Mouse (Mus musculus): Measurements from ENCODE around the gene Fgf8. TPM values are rescaled to one million over a fixed set of nuclear protein-coding genes. Genes with fewer than 3 reads are reported as not detected.

The Fgf8 gene
- polyA plus RNA-seq, 1 experiment = 1.5 TPM

DNA sequence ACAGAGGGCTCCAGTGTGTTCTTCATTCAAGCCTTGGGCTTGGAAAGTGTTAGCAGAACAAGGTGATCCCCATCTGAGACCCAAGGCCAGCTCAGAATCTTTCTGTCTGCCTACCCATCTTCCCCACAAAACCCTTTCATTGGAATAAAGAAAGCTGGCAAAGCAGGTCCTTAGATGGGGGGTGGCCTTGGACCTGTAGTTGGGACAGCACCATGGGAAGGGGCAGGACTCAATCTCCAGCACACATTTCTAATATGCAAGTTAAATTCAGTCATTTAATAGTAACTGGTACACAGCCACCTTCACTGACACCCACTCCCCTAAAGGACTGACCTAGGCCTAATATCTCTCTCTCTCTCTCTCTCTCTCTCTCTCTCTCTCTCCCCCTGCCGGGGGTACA lies 6.5 kb downstream of the Fgf8 start:
- TF ChIP-seq POLR2A (IDR thresholded peaks at IDR 0.05; ENCODE audit: control insufficient read depth, low read depth, low read length) (no peak), CTCF (IDR thresholded peaks at IDR 0.05; ENCODE audit: control insufficient read depth, insufficient read depth, insufficient replicate concordance, low read depth, low read length) (no peak)
- peak overlapping the region; percentile 10; the same call in 1 of the 2 replicates for H3K4me3 ChIP-seq (ENCODE audit: control insufficient read depth, low read depth, low read length)
- no peak overlapping the region for H3K27ac ChIP-seq (ENCODE audit: control insufficient read depth, insufficient read depth, low read depth, low read length)
- peaks cover 20% of the 10 kb centered on the region for H3K4me1 ChIP-seq (ENCODE audit: control insufficient read depth, insufficient read depth, low read length)
- H3K36me3 ChIP-seq (ENCODE audit: control insufficient read depth, insufficient read depth, low read length) = no peaks in the 10 kb centered on the region
- no peaks in the 10 kb centered on the region for H3K27me3 ChIP-seq (ENCODE audit: control insufficient read depth, insufficient read depth, low read length)

DNA sequence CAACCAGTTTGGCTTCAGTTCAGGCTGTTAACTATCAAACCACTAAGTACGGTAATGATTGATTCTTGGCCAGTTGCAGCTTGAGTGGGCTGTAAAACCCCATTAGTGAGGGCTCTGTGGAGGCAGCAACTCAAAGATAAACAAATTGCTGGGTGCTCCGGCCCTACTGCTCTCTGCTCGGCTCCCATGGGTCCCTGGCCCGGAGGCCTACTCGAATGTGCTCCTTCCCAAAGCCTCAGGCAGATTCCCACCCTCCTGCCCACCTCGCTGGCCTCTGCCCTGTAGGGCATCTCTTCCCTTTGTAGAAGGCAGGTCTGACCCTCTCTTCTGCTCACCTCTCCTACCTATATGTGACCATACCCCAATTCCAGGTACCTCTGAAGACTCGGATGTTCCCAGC lies 8.0 kb downstream of the Fgf8 start:
- no peak overlapping the region for H3K27ac ChIP-seq (ENCODE audit: control insufficient read depth, insufficient read depth, low read depth, low read length)
- H3K4me1 ChIP-seq (ENCODE audit: control insufficient read depth, insufficient read depth, low read length) = peaks cover 20% of the 10 kb centered on the region
- H3K36me3 ChIP-seq (ENCODE audit: control insufficient read depth, insufficient read depth, low read length) = no peaks in the 10 kb centered on the region
- TF ChIP-seq POLR2A (IDR thresholded peaks at IDR 0.05; ENCODE audit: control insufficient read depth, low read depth, low read length) (no peak), CTCF (IDR thresholded peaks at IDR 0.05; ENCODE audit: control insufficient read depth, insufficient read depth, insufficient replicate concordance, low read depth, low read length) (no peak)
- H3K4me3 ChIP-seq (ENCODE audit: control insufficient read depth, low read depth, low read length) = no peak overlapping the region
- H3K27me3 ChIP-seq (ENCODE audit: control insufficient read depth, insufficient read depth, low read length) = no peaks in the 10 kb centered on the region

DNA sequence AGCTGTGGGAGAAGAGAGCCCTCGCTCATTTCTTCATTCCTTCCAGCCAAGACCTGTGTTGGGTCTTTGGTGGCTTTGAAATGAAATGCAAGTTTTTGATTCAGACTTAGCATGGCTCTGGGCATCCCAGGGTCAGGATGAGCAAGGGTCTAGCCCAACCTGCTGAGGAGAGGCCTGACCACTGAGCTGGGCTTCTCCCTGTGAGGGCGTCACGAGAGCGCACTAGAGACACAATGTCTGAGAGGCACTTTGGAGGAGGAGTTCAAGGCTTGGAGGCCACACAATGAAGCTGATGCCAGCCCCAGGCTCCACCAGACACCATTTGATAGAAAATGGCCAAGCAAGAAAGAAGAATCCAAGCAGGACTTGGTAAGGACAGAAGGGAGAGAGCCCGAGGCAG lies 8.5 kb downstream of the Fgf8 start:
- no peaks in the 10 kb centered on the region for H3K36me3 ChIP-seq (ENCODE audit: control insufficient read depth, insufficient read depth, low read length)
- H3K4me3 ChIP-seq (ENCODE audit: control insufficient read depth, low read depth, low read length) = no peak overlapping the region
- peaks cover 20% of the 10 kb centered on the region for H3K4me1 ChIP-seq (ENCODE audit: control insufficient read depth, insufficient read depth, low read length)
- TF ChIP-seq POLR2A (IDR thresholded peaks at IDR 0.05; ENCODE audit: control insufficient read depth, low read depth, low read length) (no peak), CTCF (IDR thresholded peaks at IDR 0.05; ENCODE audit: control insufficient read depth, insufficient read depth, insufficient replicate concordance, low read depth, low read length) (no peak)
- no peaks in the 10 kb centered on the region for H3K27me3 ChIP-seq (ENCODE audit: control insufficient read depth, insufficient read depth, low read length)
- no peak overlapping the region for H3K27ac ChIP-seq (ENCODE audit: control insufficient read depth, insufficient read depth, low read depth, low read length)

DNA sequence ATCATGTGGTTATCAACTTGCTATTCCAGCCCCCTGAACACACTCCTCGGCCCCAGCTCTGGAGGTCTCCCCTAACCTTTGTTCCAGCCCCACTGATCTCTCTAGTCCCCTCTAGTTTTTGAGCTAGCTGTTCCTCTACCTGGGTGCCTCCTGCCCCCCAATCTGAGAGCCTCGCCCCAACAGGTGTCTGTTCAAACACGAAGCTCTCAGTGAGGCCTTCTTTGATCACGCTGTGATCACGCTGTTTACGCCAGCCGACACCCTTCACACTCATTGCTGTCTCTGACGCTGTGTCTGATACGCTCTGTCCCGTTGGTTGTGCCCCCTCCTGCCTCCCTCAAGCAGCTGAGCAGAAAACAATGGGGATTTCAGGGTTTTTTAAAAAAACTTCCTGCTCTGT lies 9.2 kb downstream of the Fgf8 start:
- no peaks in the 10 kb centered on the region for H3K27me3 ChIP-seq (ENCODE audit: control insufficient read depth, insufficient read depth, low read length)
- no peak overlapping the region for H3K4me3 ChIP-seq (ENCODE audit: control insufficient read depth, low read depth, low read length)
- H3K4me1 ChIP-seq (ENCODE audit: control insufficient read depth, insufficient read depth, low read length) = peaks cover 23% of the 10 kb centered on the region
- no peaks in the 10 kb centered on the region for H3K36me3 ChIP-seq (ENCODE audit: control insufficient read depth, insufficient read depth, low read length)
- H3K27ac ChIP-seq (ENCODE audit: control insufficient read depth, insufficient read depth, low read depth, low read length) = no peak overlapping the region
- TF ChIP-seq CTCF (IDR thresholded peaks at IDR 0.05; ENCODE audit: control insufficient read depth, insufficient read depth, insufficient replicate concordance, low read depth, low read length) = no peak
- TF ChIP-seq POLR2A (IDR thresholded peaks at IDR 0.05; ENCODE audit: control insufficient read depth, low read depth, low read length) = no peak

DNA sequence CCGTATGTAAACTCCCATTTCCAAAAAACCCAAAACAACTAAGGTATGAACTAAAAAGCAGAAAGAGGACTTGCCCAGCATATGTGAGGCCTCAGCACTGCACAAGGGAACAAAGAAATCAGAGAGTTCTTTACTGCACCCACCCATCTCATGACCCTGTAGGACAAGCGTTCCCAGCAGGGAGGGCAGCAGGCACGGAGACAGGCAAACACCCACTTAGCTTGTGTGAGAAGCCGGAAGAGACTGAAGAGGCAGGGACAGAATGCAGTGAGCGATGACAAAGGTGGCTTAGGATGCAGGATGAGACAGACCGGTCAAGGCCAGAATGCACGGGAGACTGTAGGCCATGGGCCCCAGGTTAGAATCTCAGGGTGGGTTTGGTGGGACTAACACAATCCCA lies 11.1 kb downstream of the Fgf8 start:
- Histone ChIP-seq H3K27ac (ENCODE audit: control insufficient read depth, insufficient read depth, low read depth, low read length) (no peak overlapping the region), H3K36me3 (ENCODE audit: control insufficient read depth, insufficient read depth, low read length) (no peaks in the 10 kb centered on the region), H3K4me3 (ENCODE audit: control insufficient read depth, low read depth, low read length) (peak overlapping the region; percentile 41), H3K4me1 (ENCODE audit: control insufficient read depth, insufficient read depth, low read length) (peaks cover 22% of the 10 kb centered on the region), H3K27me3 (ENCODE audit: control insufficient read depth, insufficient read depth, low read length) (no peaks in the 10 kb centered on the region)
- TF ChIP-seq CTCF (IDR thresholded peaks at IDR 0.05; ENCODE audit: control insufficient read depth, insufficient read depth, insufficient replicate concordance, low read depth, low read length) (no peak), POLR2A (IDR thresholded peaks at IDR 0.05; ENCODE audit: control insufficient read depth, low read depth, low read length) (no peak)

DNA sequence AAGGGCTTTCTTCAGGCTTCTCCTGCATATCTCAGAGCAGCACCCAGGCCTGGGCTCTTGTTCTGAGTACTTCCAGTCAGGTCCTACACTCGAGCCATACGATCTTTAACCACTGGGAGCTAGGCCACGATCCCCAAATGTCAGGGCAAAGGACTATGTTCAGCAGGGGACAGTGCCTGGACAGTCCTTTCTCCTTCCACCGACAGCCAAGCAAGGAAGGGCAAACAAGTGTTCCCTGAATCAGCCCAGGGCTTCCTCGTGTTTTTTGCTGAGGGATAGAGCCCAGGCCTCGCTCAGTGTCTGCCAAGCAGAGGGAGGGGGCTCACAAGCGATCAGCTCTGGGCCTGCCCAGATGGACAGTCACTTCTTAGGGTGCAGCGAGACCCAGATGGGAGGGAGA lies 12.7 kb downstream of the Fgf8 start:
- TF ChIP-seq POLR2A (IDR thresholded peaks at IDR 0.05; ENCODE audit: control insufficient read depth, low read depth, low read length) = no peak
- no peak for TF ChIP-seq CTCF (IDR thresholded peaks at IDR 0.05; ENCODE audit: control insufficient read depth, insufficient read depth, insufficient replicate concordance, low read depth, low read length)
- Histone ChIP-seq H3K4me3 (ENCODE audit: control insufficient read depth, low read depth, low read length) (peak overlapping the region; percentile 52), H3K36me3 (ENCODE audit: control insufficient read depth, insufficient read depth, low read length) (no peaks in the 10 kb centered on the region), H3K27me3 (ENCODE audit: control insufficient read depth, insufficient read depth, low read length) (no peaks in the 10 kb centered on the region), H3K4me1 (ENCODE audit: control insufficient read depth, insufficient read depth, low read length) (peaks cover 14% of the 10 kb centered on the region), H3K27ac (ENCODE audit: control insufficient read depth, insufficient read depth, low read depth, low read length) (no peak overlapping the region)

DNA sequence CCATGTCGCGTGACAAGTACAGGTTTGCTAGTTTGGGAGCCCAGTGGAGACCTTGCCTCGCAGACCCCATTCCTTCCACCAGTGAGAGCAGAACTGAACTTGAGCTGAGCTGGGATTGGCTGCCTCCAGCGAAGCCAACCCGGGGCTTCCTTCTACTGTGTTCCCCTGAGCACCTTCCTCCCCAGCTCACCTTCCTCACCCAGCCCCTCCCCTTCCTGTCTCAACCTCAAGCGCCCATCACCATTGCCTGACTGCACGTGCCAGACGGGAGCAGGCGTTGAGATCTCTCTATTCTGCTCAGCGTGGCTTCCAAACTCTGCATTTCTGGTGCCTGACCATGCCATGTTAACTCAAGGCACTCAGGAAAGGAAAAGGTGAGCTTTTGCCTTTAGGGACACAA lies 15.5 kb downstream of the Fgf8 start:
- Histone ChIP-seq H3K27ac (ENCODE audit: control insufficient read depth, insufficient read depth, low read depth, low read length) (no peak overlapping the region), H3K4me3 (ENCODE audit: control insufficient read depth, low read depth, low read length) (no peak overlapping the region), H3K36me3 (ENCODE audit: control insufficient read depth, insufficient read depth, low read length) (no peaks in the 10 kb centered on the region), H3K27me3 (ENCODE audit: control insufficient read depth, insufficient read depth, low read length) (no peaks in the 10 kb centered on the region), H3K4me1 (ENCODE audit: control insufficient read depth, insufficient read depth, low read length) (peaks cover 14% of the 10 kb centered on the region)
- TF ChIP-seq CTCF (IDR thresholded peaks at IDR 0.05; ENCODE audit: control insufficient read depth, insufficient read depth, insufficient replicate concordance, low read depth, low read length) (no peak), POLR2A (IDR thresholded peaks at IDR 0.05; ENCODE audit: control insufficient read depth, low read depth, low read length) (no peak)
